Mouse (Mus musculus): ENCODE measurements around the gene Syngr2.

DNA sequence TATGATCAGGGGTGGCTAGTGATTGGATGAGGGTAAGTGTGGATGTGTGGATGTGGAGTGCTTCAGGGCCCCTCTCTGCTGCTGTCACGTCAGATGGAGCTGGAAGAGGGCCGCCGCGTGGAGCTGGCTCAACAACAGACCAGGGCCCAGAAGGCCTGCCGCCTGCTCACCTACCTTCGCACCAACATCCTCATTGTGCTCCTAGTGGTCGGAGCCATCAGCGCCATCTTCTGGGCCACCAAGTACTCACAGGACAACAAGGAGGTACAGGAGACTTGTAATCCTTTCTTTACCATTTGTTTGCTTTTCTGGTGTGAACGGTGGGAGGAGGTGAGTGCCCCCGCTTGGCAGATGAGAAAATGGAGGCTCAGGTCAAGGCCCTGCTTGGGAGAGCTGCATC lies 23.2 kb upstream of the Syngr2 start:
- no peak for TF ChIP-seq ZNF384 (IDR thresholded peaks at IDR 0.05; ENCODE audit: low read depth, low read length)
- no peak for TF ChIP-seq POLR2A (IDR thresholded peaks at IDR 0.05; ENCODE audit: control insufficient read depth in 1 of 2, insufficient read depth in 1 of 2, low read depth in 1 of 2, low read length in 2 of 2, poor library complexity in 1 of 2)
- no peak for TF ChIP-seq GATA1 (IDR thresholded peaks at IDR 0.05; ENCODE audit: low read depth, low read length)
- no peak for TF ChIP-seq NRF1 (IDR thresholded peaks at IDR 0.05; ENCODE audit: insufficient read depth, low read depth, low read length, poor library complexity, severe bottlenecking)
- no peak for TF ChIP-seq TCF12 (IDR thresholded peaks at IDR 0.05; ENCODE audit: low read depth, low read length)
- peak; percentile 65 to 78 (median 78) for TF ChIP-seq CTCF (IDR thresholded peaks at IDR 0.05 in 2 of 3, conservative IDR thresholded peaks at IDR 0.05 in 1 of 3; ENCODE audit: control insufficient read depth in 1 of 3, insufficient read depth in 1 of 3, low read depth in 2 of 3, low read length in 3 of 3, poor library complexity in 1 of 3, severe bottlenecking in 1 of 3)
- no peak for TF ChIP-seq ZKSCAN1 (IDR thresholded peaks at IDR 0.05; ENCODE audit: low read depth, low read length)

Data from MEL (cell line).